Mouse (Mus musculus) midbrain, postnatal 0 days (tissue): ENCODE data around the gene Ctcf. TPM values are rescaled to one million over a fixed set of nuclear protein-coding genes. Genes with fewer than 3 reads are reported as not detected.

ENCODE experiments used
- ATAC-seq: fragments of 200-750 bp; cut with Nextera tagmentation; 2 replicates; pipeline ENCODE4 v1.8.0; 2017; ENCODE audit warnings: moderate number of reproducible peaks, mild to moderate bottlenecking, moderate TSS enrichment, moderate library complexity; ENCODE audit not compliant: low FRiP score
- DNase-seq: peaks from one replicate; pipeline ENCODE4 v3.0.0-alpha.2; 2015; ENCODE audit warnings: low spot score
- H3K27ac ChIP-seq: fragments of 300-500 bp; sonication (generic); 2 replicates; pipeline ENCODE4 v1.5.1; 2014; ENCODE audit warnings: low read depth, mild to moderate bottlenecking, low read length, mixed read lengths
- H3K27me3 ChIP-seq: fragments of 300-500 bp; sonication (generic); 2 replicates; pipeline ENCODE4 v1.6.1; 2014; ENCODE audit warnings: low read length, control low read depth, mixed read lengths; ENCODE audit not compliant: insufficient read depth
- H3K36me3 ChIP-seq: fragments of 300-500 bp; sonication (generic); 2 replicates; pipeline ENCODE4 v1.6.1; 2014; ENCODE audit warnings: low read length, control low read depth, mixed read lengths; ENCODE audit not compliant: insufficient read depth
- H3K4me1 ChIP-seq: fragments of 300-500 bp; sonication (generic); 2 replicates; pipeline ENCODE4 v1.6.1; 2014; ENCODE audit warnings: mild to moderate bottlenecking, control low read depth, antibody characterized with exemption, low read length, mixed read lengths; ENCODE audit not compliant: insufficient read depth
- H3K4me2 ChIP-seq: fragments of 300-500 bp; sonication (generic); 2 replicates; pipeline ENCODE4 v1.6.1; 2014; ENCODE audit warnings: low read depth, mild to moderate bottlenecking, low read length, mixed read lengths; ENCODE audit not compliant: poor library complexity, severe bottlenecking
- H3K4me3 ChIP-seq: fragments of 300-500 bp; sonication (generic); 2 replicates; pipeline ENCODE4 v1.5.1; 2014; ENCODE audit warnings: low read depth, mild to moderate bottlenecking, low read length, moderate library complexity
- H3K9ac ChIP-seq: fragments of 300-500 bp; sonication (generic); replicated peaks from 2 replicates; pipeline ENCODE4 v1.6.1; 2014; ENCODE audit warnings: mild to moderate bottlenecking, low read length, moderate library complexity, mixed read lengths; ENCODE audit not compliant: poor library complexity, severe bottlenecking
- H3K9me3 ChIP-seq: fragments of 300-500 bp; sonication (generic); 2 replicates; pipeline ENCODE4 v1.6.1; 2016; ENCODE audit warnings: low read length, control low read depth
- CTCF ChIP-seq: IDR thresholded peaks from 2 replicates; pipeline ENCODE4 v1.5.1; 2016; ENCODE audit warnings: antibody characterized with exemption, mild to moderate bottlenecking
- WGBS: fragments of 180-500 bp; shearing (Covaris S2); extraction: QIAGEN DNeasy Blood & Tissue Kit; methylation state at CpG from one replicate; pipeline ENCODE4 v1.1.7; 2014; 5-methylcytosine and 5-hydroxymethylcytosine counted together
- polyA plus RNA-seq: library from polyadenylated mRNA; unstranded; fragments of >200 nt; fragmentation: Nextera tagmentation; extraction: Ambion mirVana; gene quantifications from 2 replicates; pipeline ENCODE4 v1.2.1, GENCODE M21; 2015
- total RNA-seq: library from RNA; depleted of rRNA; stranded (reverse); fragments of >200 nt; gene quantifications from 2 replicates; pipeline ENCODE4 v1.2.3, GENCODE M21; 2014

Ctcf gene
- total and polyA plus RNA-seq, 2 experiments from 2014 or later: 40.2 to 81.9 TPM

DNA sequence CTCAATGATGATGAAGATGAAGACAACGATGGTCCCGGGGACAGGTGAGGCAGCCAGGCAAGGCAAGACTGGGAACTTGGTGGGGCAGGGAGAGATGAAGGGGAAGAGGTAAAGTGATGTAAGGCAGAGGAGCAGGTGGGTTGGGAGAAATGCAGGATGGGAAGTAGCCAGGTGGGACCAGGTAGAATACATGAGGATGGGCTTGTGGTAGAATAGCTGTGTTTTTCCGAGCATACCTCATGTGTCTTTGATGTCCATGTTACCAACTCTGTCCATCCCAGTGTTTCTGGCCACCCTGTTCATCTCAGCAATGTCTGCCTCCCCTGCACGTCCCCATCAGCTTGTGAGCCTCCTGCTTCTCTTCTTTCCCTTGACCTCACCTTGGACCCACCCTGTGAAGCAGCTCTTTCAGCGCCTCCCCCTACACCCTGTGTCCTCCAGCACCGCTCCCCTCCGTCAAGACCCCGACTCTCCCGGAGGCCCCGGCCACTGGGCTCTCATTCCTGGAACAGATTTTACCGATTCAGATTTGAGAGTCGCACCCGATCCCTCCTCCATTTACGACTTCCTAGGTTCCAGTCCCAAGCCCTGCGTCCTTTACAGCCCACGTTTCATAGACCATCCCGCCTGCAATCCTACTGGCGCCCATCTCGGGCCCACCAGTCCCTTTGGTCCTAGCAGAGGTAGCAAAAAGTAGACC, 17.3 kb upstream of the Ctcf start:
- Histone ChIP-seq H3K4me1 (peaks cover 2% of the 10 kb centered on the region; the same call in 1 of the 2 replicates), H3K4me3 (no peak overlapping the region), H3K36me3 (peaks cover 75% of the 10 kb centered on the region), H3K9ac (no peak overlapping the region), H3K4me2 (no peak overlapping the region), H3K27me3 (no peaks in the 10 kb centered on the region), H3K9me3 (no peaks in the 10 kb centered on the region), H3K27ac (no peak overlapping the region)
- DNase-seq (no peak), ATAC-seq (no peak)
- no peak for TF ChIP-seq CTCF
- WGBS: 97% methylated on average over 19 of the region's 19 CpGs

DNA sequence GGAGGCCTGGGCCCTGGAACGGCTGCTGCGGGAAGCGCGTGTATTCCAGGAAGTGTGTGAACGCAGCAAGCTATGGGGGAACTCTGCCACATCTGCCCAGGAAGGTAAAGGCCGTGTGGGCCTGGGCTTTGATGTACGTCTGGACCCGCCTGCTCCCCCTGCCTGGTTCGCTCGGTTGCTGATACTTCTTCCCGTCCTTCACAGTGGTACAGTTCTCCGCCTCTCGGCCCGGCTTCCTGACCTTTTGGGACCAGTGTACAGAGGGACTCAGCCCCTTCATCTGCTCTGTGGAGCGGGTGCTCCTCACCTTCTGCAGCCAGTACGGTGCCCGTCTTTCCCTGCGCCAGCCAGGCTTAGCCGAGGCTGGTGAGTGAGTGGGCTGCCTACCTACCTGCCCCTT, 16.2 kb upstream of the Ctcf start:
- 90% methylated on average over 19 of the region's 19 CpGs for WGBS
- no peaks in the 10 kb centered on the region for H3K27me3 ChIP-seq
- no peak overlapping the region for H3K9ac ChIP-seq
- ATAC-seq (no peak), DNase-seq (no peak)
- no peak overlapping the region for H3K4me2 ChIP-seq
- H3K4me3 ChIP-seq: no peak overlapping the region
- H3K9me3 ChIP-seq: no peaks in the 10 kb centered on the region
- peaks cover 70% of the 10 kb centered on the region for H3K36me3 ChIP-seq
- no peak for TF ChIP-seq CTCF
- no peaks in the 10 kb centered on the region for H3K4me1 ChIP-seq
- no peak overlapping the region for H3K27ac ChIP-seq

DNA sequence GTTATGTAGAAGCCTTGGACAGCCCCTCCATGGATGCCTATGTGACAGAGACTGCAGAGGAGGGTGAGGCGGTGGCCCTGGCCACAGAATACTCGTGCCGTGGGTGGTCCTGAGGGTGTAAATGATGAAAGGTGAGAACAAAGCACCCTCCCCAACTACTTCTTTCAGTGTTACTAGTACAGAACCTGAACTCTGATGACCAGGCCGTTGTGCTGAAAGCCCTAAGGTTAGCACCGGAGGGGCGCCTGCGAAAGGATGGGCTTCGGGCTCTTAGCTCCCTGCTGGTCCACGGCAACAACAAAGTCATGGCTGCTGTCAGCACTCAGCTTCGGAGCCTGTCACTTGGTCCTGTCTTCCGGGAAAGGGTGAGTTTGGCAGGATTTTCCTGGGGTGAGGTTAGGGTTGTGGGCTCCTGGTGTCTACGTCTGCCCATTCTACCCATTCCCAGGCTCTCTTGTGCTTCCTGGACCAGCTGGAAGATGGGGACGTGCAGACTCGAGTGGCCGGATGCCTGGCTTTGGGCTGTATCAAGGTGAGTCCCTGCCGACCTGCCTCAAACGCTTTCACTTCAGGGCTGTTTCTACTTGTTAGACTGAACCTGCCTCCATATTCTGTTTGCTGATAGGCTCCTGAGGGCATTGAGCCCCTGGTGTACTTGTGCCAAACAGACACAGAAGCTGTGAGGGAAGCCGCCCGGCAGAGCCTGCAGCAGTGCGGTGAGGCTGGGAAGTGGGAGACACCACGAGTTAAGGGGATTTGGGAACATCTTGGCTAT, 15.2 kb upstream of the Ctcf start:
- Histone ChIP-seq H3K9ac (no peak overlapping the region), H3K4me3 (no peak overlapping the region), H3K9me3 (no peaks in the 10 kb centered on the region), H3K4me1 (no peaks in the 10 kb centered on the region), H3K36me3 (peaks cover 61% of the 10 kb centered on the region), H3K4me2 (no peak overlapping the region), H3K27me3 (no peaks in the 10 kb centered on the region), H3K27ac (no peak overlapping the region)
- DNase-seq (no peak), ATAC-seq (no peak)
- no peak for TF ChIP-seq CTCF
- WGBS: 86% methylated on average over 21 of the region's 21 CpGs

DNA sequence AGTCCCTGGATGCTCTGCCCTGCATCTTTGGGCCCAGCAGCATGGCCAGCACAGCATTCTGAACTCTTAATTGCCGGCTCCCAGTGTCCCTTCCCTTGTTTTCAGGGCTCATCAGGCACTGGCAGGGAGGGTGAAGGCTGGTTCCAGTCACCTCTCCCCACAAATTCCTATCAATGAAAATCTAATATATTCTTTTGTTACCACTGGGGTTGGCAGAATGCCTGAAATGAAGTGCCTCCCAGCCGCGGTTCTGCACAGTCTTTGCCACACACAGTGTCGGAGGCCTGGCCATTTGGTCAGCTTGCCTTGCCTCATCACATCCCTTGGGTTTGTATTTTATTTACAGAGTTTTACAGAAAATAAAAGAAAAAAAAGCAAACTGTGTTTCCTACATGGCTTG, 14.5 kb upstream of the Ctcf start:
- no peak overlapping the region for H3K4me3 ChIP-seq
- H3K4me2 ChIP-seq: no peak overlapping the region
- H3K27ac ChIP-seq: peak overlapping the region; percentile 47; the same call in 1 of the 2 replicates
- ATAC-seq (no peak), DNase-seq (peak; percentile 33)
- H3K4me1 ChIP-seq: no peaks in the 10 kb centered on the region
- peaks cover 54% of the 10 kb centered on the region for H3K36me3 ChIP-seq
- H3K27me3 ChIP-seq: no peaks in the 10 kb centered on the region
- no peaks in the 10 kb centered on the region for H3K9me3 ChIP-seq
- no peak for TF ChIP-seq CTCF
- no peak overlapping the region for H3K9ac ChIP-seq
- 27% methylated on average over 4 of the region's 4 CpGs for WGBS

DNA sequence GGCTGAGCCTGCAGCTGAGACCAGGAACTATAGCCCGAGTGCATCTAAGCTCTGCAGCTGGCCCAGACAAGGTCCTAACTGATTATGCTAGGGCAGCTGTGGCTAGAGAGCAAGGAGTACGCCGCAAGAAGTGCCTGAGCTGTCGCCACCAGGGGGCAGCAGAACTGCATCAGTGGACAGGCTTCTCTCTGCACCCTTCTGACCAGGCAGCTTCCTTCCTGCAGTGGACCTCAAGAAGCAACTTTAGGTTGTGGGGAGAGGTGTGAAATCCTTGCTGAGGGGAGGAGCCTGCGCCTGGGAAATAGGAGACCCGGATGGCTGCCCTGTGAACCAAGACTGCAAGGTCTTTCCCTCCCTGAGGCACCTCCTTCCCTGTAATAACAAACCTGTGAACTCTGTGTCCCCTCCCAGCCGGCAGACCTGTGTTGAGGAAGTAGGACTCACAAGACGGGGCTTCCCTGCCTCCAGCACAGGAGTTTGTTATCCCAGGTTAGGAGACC, 13.9 kb upstream of the Ctcf start:
- peak; percentile 98 for TF ChIP-seq CTCF
- WGBS: 3% methylated on average over 8 of the region's 8 CpGs

GRCm38 (mm10) chr8:105623118-105623517, 13.2 kb upstream of the Ctcf start:
- peaks cover 41% of the 10 kb centered on the region for H3K36me3 ChIP-seq
- ATAC-seq: no peak
- DNase-seq: no peak
- no peak overlapping the region for H3K4me3 ChIP-seq
- WGBS: 30% methylated on average over 5 of the region's 5 CpGs
- no peak for TF ChIP-seq CTCF
- no peaks in the 10 kb centered on the region for H3K27me3 ChIP-seq
- no peak overlapping the region for H3K27ac ChIP-seq
- H3K4me2 ChIP-seq: no peak overlapping the region
- no peaks in the 10 kb centered on the region for H3K4me1 ChIP-seq
- H3K9ac ChIP-seq: peak overlapping the region; percentile 44
- H3K9me3 ChIP-seq: no peaks in the 10 kb centered on the region

More for the DNA sequence above, 13.9 kb upstream of the Ctcf start:
- Histone ChIP-seq H3K27me3 (no peaks in the 10 kb centered on the region), H3K9me3 (no peaks in the 10 kb centered on the region), H3K4me1 (no peaks in the 10 kb centered on the region), H3K27ac (peak overlapping the region; percentile 47; the same call in 1 of the 2 replicates), H3K4me3 (no peak overlapping the region), H3K36me3 (peaks cover 48% of the 10 kb centered on the region), H3K4me2 (no peak overlapping the region), H3K9ac (0 out of 2 replicates have a peak overlapping the region, but pooled peaks have one; percentile 44)
- ATAC-seq: peak; percentile 87
- peak; percentile 94 for DNase-seq
